Mouse (Mus musculus) liver, embryonic 14.5 days (tissue): ENCODE data around the gene Rbbp6. TPM values are rescaled to one million over a fixed set of nuclear protein-coding genes. Genes with fewer than 3 reads are reported as not detected.

Experiments used
- ATAC-seq: fragments of 200-750 bp; cut with Nextera tagmentation; 2 replicates; pipeline ENCODE4 v1.8.0; 2017; ENCODE audit warnings: moderate number of reproducible peaks, mild to moderate bottlenecking, moderate library complexity; ENCODE audit not compliant: insufficient read depth
- DNase-seq, 3 experiments: peaks; one replicate each; pipeline ENCODE4 v3.0.0-alpha.2; 2012 to 2013; ENCODE audit warnings: low read depth in 3 of 3, low spot score in 3 of 3
- H3K27ac ChIP-seq: fragments of 300-500 bp; sonication (generic); 2 replicates; pipeline ENCODE4 v1.5.1; 2014; ENCODE audit warnings: moderate library complexity, mild to moderate bottlenecking, control low read depth, inconsistent platforms
- H3K27me3 ChIP-seq: fragments of 300-500 bp; sonication (generic); 2 replicates; pipeline ENCODE4 v1.6.1; 2014; ENCODE audit warnings: mild to moderate bottlenecking, low read length, moderate library complexity; ENCODE audit not compliant: control insufficient read depth, insufficient read depth
- H3K36me3 ChIP-seq: fragments of 300-500 bp; sonication (generic); replicated peaks from 2 replicates; pipeline ENCODE4 v1.6.1; 2014; ENCODE audit warnings: low read depth; ENCODE audit not compliant: control insufficient read depth, insufficient read depth
- H3K4me1 ChIP-seq, 2 experiments: fragments of 200-500 bp in 1 of 2; fragments of 300-500 bp in 1 of 2; sonication (generic) in 1 of 2; replicated peaks; 2 replicates each; pipeline ENCODE4 v1.6.1; 2012 to 2014; ENCODE audit warnings: antibody characterized with exemption in 1 of 2, inconsistent platforms in 1 of 2, low read length in 1 of 2; ENCODE audit not compliant: control insufficient read depth in 2 of 2, insufficient read depth in 2 of 2
- H3K4me2 ChIP-seq: fragments of 300-500 bp; sonication (generic); 2 replicates; pipeline ENCODE4 v1.6.1; 2014; ENCODE audit warnings: low read depth, mild to moderate bottlenecking, control low read depth, moderate library complexity
- H3K4me3 ChIP-seq, 2 experiments: fragments of 200-500 bp in 1 of 2; fragments of 300-500 bp in 1 of 2; sonication (generic) in 1 of 2; 2 replicates each; pipeline ENCODE4 v1.5.1; 2012 to 2014; ENCODE audit warnings: low read depth in 2 of 2, low read length in 2 of 2, mild to moderate bottlenecking in 2 of 2, control low read depth in 1 of 2, inconsistent platforms in 1 of 2, moderate library complexity in 1 of 2; ENCODE audit not compliant: insufficient read depth in 1 of 2
- H3K9ac ChIP-seq: fragments of 300-500 bp; sonication (generic); replicated peaks from 2 replicates; pipeline ENCODE4 v1.6.1; 2014; ENCODE audit warnings: mild to moderate bottlenecking, control low read depth, moderate library complexity
- H3K9me3 ChIP-seq: fragments of 300-500 bp; sonication (generic); 2 replicates; pipeline ENCODE4 v1.6.1; 2016; ENCODE audit warnings: low read length, mixed read lengths; ENCODE audit not compliant: control insufficient read depth
- CTCF ChIP-seq: IDR thresholded peaks from 2 replicates; pipeline ENCODE4 v1.5.1; 2016; ENCODE audit warnings: antibody characterized with exemption, low read depth, control low read depth
- EP300 ChIP-seq: IDR thresholded peaks from 2 replicates; pipeline ENCODE4 v1.6.1; 2016; ENCODE audit warnings: antibody characterized with exemption, low read depth
- WGBS: fragments of 180-500 bp; shearing (Covaris S2); extraction: QIAGEN DNeasy Blood & Tissue Kit; methylation state at CpG from one replicate; pipeline ENCODE4 v1.1.7; 2014; ENCODE audit not compliant: insufficient replicate concordance; 5-methylcytosine and 5-hydroxymethylcytosine counted together
- polyA plus RNA-seq, 2 experiments: library from polyadenylated mRNA; depleted of rRNA in 1 of 2; stranded (reverse) in 1 of 2; unstranded in 1 of 2; fragments of >200 nt; fragmentation: Nextera tagmentation in 1 of 2; extraction: Ambion mirVana in 1 of 2; gene quantifications; 2 replicates each; pipeline versions ENCODE4 v1.2.1 to v1.2.3; 2012 to 2014

Gene Rbbp6
- polyA plus RNA-seq, 2 experiments = 9.8 to 14.6 TPM

- no peak overlapping the region for H3K4me3 ChIP-seq
- H3K36me3 ChIP-seq = no peaks in the 10 kb centered on the region
- H3K27me3 ChIP-seq = no peaks in the 10 kb centered on the region
- H3K27ac ChIP-seq = no peak overlapping the region
- H3K4me1 ChIP-seq = no peaks in the 10 kb centered on the region
- no peaks in the 10 kb centered on the region for H3K9me3 ChIP-seq
- H3K9ac ChIP-seq = no peak overlapping the region
- no peak for TF ChIP-seq EP300
- peak; percentile 75 for TF ChIP-seq CTCF
- 23% methylated on average over 3 of the region's 3 CpGs for WGBS
- no peak overlapping the region for H3K4me2 ChIP-seq
- ATAC-seq = no peak
- no peak for DNase-seq
Measured at GRCm38 (mm10) chr7:123017627-123018026, 52.1 kb downstream of the Rbbp6 start.

- H3K36me3 ChIP-seq = no peaks in the 10 kb centered on the region
- H3K27me3 ChIP-seq = no peaks in the 10 kb centered on the region; the same call in 1 of the 2 replicates
- no peak overlapping the region for H3K9ac ChIP-seq
- WGBS = 52% methylated on average over 9 of the region's 9 CpGs
- no peak for ATAC-seq
- DNase-seq = no peak
- no peak overlapping the region for H3K27ac ChIP-seq
- TF ChIP-seq CTCF (no peak), EP300 (no peak)
- no peak overlapping the region for H3K4me3 ChIP-seq
- H3K4me2 ChIP-seq = no peak overlapping the region
- H3K4me1 ChIP-seq = no peaks in the 10 kb centered on the region
- H3K9me3 ChIP-seq = no peaks in the 10 kb centered on the region
Measured at GRCm38 (mm10) chr7:123025123-123025522, 59.6 kb downstream of the Rbbp6 start.

- Histone ChIP-seq H3K27me3 (no peaks in the 10 kb centered on the region; the same call in 1 of the 2 replicates), H3K9me3 (no peaks in the 10 kb centered on the region), H3K4me2 (peak overlapping the region; percentile 42), H3K4me3 (no peak overlapping the region), H3K36me3 (no peaks in the 10 kb centered on the region), H3K4me1 (no peaks in the 10 kb centered on the region), H3K9ac (no peak overlapping the region), H3K27ac (no peak overlapping the region)
- TF ChIP-seq CTCF (no peak), EP300 (no peak)
- ATAC-seq (no peak), DNase-seq (no peak)
- 20% methylated on average over 13 of the region's 13 CpGs for WGBS
Measured at GRCm38 (mm10) chr7:123030295-123030694, 64.8 kb downstream of the Rbbp6 start.

GRCm38 (mm10) chr7:123030709-123031181 lies 65.3 kb downstream of the Rbbp6 start:
- Histone ChIP-seq H3K9me3 (no peaks in the 10 kb centered on the region), H3K36me3 (no peaks in the 10 kb centered on the region), H3K4me1 (no peaks in the 10 kb centered on the region), H3K9ac (no peak overlapping the region), H3K27ac (no peak overlapping the region), H3K4me2 (peak overlapping the region; percentile 42), H3K4me3 (peak overlapping the region in 1 of 2 experiments; percentile 18; a peak in 1 of 4 replicates), H3K27me3 (no peaks in the 10 kb centered on the region; the same call in 1 of the 2 replicates)
- no peak for TF ChIP-seq CTCF
- TF ChIP-seq EP300 = no peak
- no peak for DNase-seq
- no peak for ATAC-seq
- 2% methylated on average over 21 of the region's 21 CpGs for WGBS

- Histone ChIP-seq H3K4me3 (no peak overlapping the region), H3K27me3 (no peaks in the 10 kb centered on the region; the same call in 1 of the 2 replicates), H3K9ac (no peak overlapping the region), H3K36me3 (no peaks in the 10 kb centered on the region), H3K4me2 (no peak overlapping the region; the same call in 1 of the 2 replicates), H3K4me1 (no peaks in the 10 kb centered on the region), H3K27ac (no peak overlapping the region), H3K9me3 (no peaks in the 10 kb centered on the region)
- DNase-seq = no peak
- TF ChIP-seq CTCF (no peak), EP300 (no peak)
- 13% methylated on average over 12 of the region's 12 CpGs for WGBS
- ATAC-seq = no peak
Measured at GRCm38 (mm10) chr7:123031211-123031743, 65.8 kb downstream of the Rbbp6 start.
